Mouse (Mus musculus): ENCODE data around the gene Sf3b3. TPM values are rescaled to one million over a fixed set of nuclear protein-coding genes. Genes with fewer than 3 reads are reported as not detected.

The Sf3b3 gene
- polyA plus RNA-seq, 1 experiment from 2014 or later = 75.4 TPM

- 37% methylated on average over 2 of the region's 3 CpGs for WGBS (ENCODE audit: insufficient replicate concordance)
- Histone ChIP-seq H3K9me3 (replicated peaks) (no peaks in the 10 kb centered on the region), H3K27me3 (no peaks in the 10 kb centered on the region), H3K4me3 (replicated peaks) (no peak overlapping the region), H3K27ac (no peak overlapping the region), H3K36me3 (peaks cover 11% of the 10 kb centered on the region), H3K9ac (no peak overlapping the region), H3K4me1 (replicated peaks) (peaks cover 4% of the 10 kb centered on the region; the same call in 1 of the 2 replicates), H3K4me2 (no peak overlapping the region)
- DNase-seq (no peak), ATAC-seq (ENCODE audit: low read depth) (no peak)
Measured at GRCm38 (mm10) chr8:110804825-110805514, 41.6 kb downstream of the Sf3b3 start.

- Histone ChIP-seq H3K4me3 (replicated peaks) (no peak overlapping the region), H3K4me2 (no peak overlapping the region), H3K9me3 (replicated peaks) (no peaks in the 10 kb centered on the region), H3K36me3 (no peaks in the 10 kb centered on the region), H3K9ac (no peak overlapping the region), H3K4me1 (replicated peaks) (peaks cover 4% of the 10 kb centered on the region; the same call in 1 of the 2 replicates), H3K27me3 (no peaks in the 10 kb centered on the region), H3K27ac (no peak overlapping the region)
- 79% methylated on average over 9 of the region's 9 CpGs for WGBS (ENCODE audit: insufficient replicate concordance)
- ATAC-seq (ENCODE audit: low read depth) (no peak), DNase-seq (no peak)
Measured at GRCm38 (mm10) chr8:110803856-110804255, 42.7 kb downstream of the Sf3b3 start.

DNA sequence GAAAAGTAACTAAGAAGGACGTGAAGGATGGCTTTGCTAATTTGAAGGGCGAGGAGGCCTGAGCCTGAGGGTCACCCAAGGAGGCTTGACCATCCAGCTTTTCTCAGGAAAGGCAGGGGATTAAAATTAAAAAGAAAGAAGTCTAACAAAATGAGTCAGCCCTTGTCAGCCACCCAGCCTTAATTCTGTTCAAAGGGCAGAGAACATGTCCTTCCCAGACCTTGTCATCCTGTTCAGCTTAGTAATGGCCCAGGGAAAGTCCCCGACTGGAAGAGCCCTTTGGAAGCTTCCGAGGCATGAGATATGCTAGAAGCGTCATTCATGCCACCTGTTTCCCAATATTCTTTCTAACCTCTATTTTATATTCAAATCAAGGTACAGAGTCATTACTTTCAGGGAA, 43.6 kb downstream of the Sf3b3 start:
- Histone ChIP-seq H3K4me2 (no peak overlapping the region), H3K27me3 (no peaks in the 10 kb centered on the region), H3K4me3 (replicated peaks) (no peak overlapping the region), H3K9me3 (replicated peaks) (no peaks in the 10 kb centered on the region), H3K27ac (no peak overlapping the region), H3K4me1 (replicated peaks) (no peaks in the 10 kb centered on the region), H3K36me3 (no peaks in the 10 kb centered on the region), H3K9ac (no peak overlapping the region)
- DNase-seq (no peak), ATAC-seq (ENCODE audit: low read depth) (no peak)
- WGBS (ENCODE audit: insufficient replicate concordance) = 70% methylated on average over 5 of the region's 5 CpGs

GRCm38 (mm10) chr8:110797086-110797485, 49.5 kb downstream of the Sf3b3 start:
- Histone ChIP-seq H3K27me3 (0 out of 2 replicates have a peak, but pooled peaks cover 3% of the 10 kb centered on the region), H3K4me3 (replicated peaks) (no peak overlapping the region), H3K27ac (no peak overlapping the region), H3K4me2 (no peak overlapping the region), H3K9me3 (replicated peaks) (0 out of 2 replicates have a peak, but pooled peaks cover 3% of the 10 kb centered on the region), H3K4me1 (replicated peaks) (no peaks in the 10 kb centered on the region), H3K36me3 (no peaks in the 10 kb centered on the region), H3K9ac (no peak overlapping the region)
- ATAC-seq (ENCODE audit: low read depth) (no peak), DNase-seq (no peak)
- WGBS (ENCODE audit: insufficient replicate concordance) = 81% methylated on average over 8 of the region's 8 CpGs

- Histone ChIP-seq H3K27me3 (peaks cover 7% of the 10 kb centered on the region; the same call in 1 of the 2 replicates), H3K9me3 (replicated peaks) (0 out of 2 replicates have a peak, but pooled peaks cover 3% of the 10 kb centered on the region), H3K4me2 (no peak overlapping the region), H3K9ac (no peak overlapping the region), H3K27ac (no peak overlapping the region), H3K4me3 (replicated peaks) (no peak overlapping the region), H3K36me3 (no peaks in the 10 kb centered on the region), H3K4me1 (replicated peaks) (no peaks in the 10 kb centered on the region)
- DNase-seq (no peak), ATAC-seq (ENCODE audit: low read depth) (no peak)
- 66% methylated on average over 7 of the region's 7 CpGs for WGBS (ENCODE audit: insufficient replicate concordance)
Measured at GRCm38 (mm10) chr8:110794363-110794965, 52.1 kb downstream of the Sf3b3 start.

DNA sequence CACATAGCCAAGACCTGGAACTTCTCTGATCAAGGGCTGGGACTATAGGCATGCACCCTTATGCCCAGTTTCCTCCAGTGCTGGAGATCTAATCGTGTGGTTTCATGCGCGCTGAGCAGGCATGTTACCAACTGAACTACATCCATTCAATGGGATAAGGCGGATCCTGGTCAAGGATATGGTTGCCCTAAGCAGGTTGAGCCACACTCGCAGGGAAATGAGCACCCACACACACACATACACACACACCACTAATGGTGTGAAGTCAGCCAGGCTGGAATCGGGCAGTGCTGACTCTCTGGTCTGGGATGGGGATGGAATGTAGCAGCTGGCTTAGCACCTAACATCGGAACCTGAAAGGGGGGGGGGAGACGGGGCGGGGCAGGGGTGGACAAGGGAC, 52.7 kb downstream of the Sf3b3 start:
- 81% methylated on average over 9 of the region's 9 CpGs for WGBS (ENCODE audit: insufficient replicate concordance)
- no peak overlapping the region for H3K9ac ChIP-seq
- H3K36me3 ChIP-seq = no peaks in the 10 kb centered on the region
- 0 out of 2 replicates have a peak, but pooled peaks cover 3% of the 10 kb centered on the region for H3K9me3 ChIP-seq (replicated peaks)
- H3K4me2 ChIP-seq = no peak overlapping the region
- H3K27ac ChIP-seq = no peak overlapping the region
- H3K27me3 ChIP-seq = peaks cover 7% of the 10 kb centered on the region; the same call in 1 of the 2 replicates
- no peak for DNase-seq
- no peak overlapping the region for H3K4me3 ChIP-seq (replicated peaks)
- ATAC-seq (ENCODE audit: low read depth) = no peak
- H3K4me1 ChIP-seq (replicated peaks) = no peaks in the 10 kb centered on the region

DNA sequence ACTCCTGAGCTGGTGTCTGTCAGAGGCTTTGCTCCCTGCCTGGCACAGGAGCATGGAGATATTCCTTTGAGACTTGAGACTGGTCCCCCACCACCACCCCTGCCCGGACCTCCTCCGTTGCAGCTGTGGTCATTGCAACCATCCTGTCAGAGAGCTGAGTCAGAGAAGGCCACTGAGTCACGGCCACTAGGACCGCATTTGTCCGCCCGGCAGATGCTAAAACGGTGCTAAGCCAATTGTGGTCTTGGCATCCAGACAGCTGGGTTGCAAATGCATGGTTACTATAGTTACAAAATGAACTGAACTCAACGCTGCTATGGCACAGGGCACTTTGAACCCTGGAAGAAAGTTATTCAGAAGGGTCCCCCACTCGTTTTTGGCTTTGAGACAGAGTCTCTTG, 53.1 kb downstream of the Sf3b3 start:
- no peak for ATAC-seq (ENCODE audit: low read depth)
- no peak for DNase-seq

DNA sequence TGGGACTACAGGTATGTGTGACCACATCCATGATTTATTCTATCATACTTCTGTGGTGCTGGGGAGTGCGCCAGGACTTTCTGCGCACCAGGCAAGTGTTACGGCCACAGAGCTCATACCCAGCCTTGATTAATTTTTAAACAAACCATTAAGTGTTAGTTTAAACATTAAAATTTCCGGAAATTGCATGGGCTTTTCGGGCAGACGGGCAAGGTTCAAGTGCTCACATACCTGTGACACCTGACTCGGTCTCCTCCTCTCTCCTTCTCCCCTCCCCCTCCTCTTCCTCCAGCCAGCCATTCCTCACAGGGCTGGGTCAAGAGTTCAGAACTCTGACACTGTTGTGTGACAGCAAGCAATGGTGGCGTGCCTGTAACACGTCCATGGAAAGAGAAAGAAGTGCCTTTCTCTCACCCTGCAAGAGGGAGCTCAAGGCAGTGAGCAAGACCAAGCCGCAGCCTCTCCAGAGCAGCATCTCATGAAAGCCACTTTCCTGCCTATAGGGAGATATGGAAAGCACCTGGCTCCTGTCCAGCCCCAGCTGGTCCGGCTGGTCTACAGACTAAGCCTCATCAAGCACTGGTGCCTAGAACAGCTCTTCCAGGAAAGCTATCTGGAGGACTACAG, 53.9 kb downstream of the Sf3b3 start:
- Histone ChIP-seq H3K27ac (no peak overlapping the region), H3K27me3 (peaks cover 7% of the 10 kb centered on the region; the same call in 1 of the 2 replicates), H3K4me1 (replicated peaks) (no peaks in the 10 kb centered on the region), H3K4me2 (no peak overlapping the region), H3K9ac (no peak overlapping the region), H3K36me3 (no peaks in the 10 kb centered on the region), H3K4me3 (replicated peaks) (no peak overlapping the region), H3K9me3 (replicated peaks) (0 out of 2 replicates have a peak, but pooled peaks cover 3% of the 10 kb centered on the region)
- 61% methylated on average over 11 of the region's 11 CpGs for WGBS (ENCODE audit: insufficient replicate concordance)
- ATAC-seq (ENCODE audit: low read depth) = no peak
- DNase-seq = no peak

More for the DNA sequence above, 53.1 kb downstream of the Sf3b3 start:
- Histone ChIP-seq H3K9ac (no peak overlapping the region), H3K27me3 (peaks cover 7% of the 10 kb centered on the region; the same call in 1 of the 2 replicates), H3K36me3 (no peaks in the 10 kb centered on the region), H3K4me3 (replicated peaks) (no peak overlapping the region), H3K4me2 (no peak overlapping the region), H3K27ac (no peak overlapping the region), H3K4me1 (replicated peaks) (no peaks in the 10 kb centered on the region), H3K9me3 (replicated peaks) (0 out of 2 replicates have a peak, but pooled peaks cover 3% of the 10 kb centered on the region)
- WGBS (ENCODE audit: insufficient replicate concordance) = 62% methylated on average over 9 of the region's 9 CpGs

- ATAC-seq (ENCODE audit: low read depth) (no peak), DNase-seq (no peak)
- Histone ChIP-seq H3K4me2 (no peak overlapping the region), H3K27ac (no peak overlapping the region), H3K36me3 (no peaks in the 10 kb centered on the region), H3K4me1 (replicated peaks) (peaks cover 4% of the 10 kb centered on the region), H3K4me3 (replicated peaks) (no peak overlapping the region), H3K9ac (no peak overlapping the region), H3K9me3 (replicated peaks) (0 out of 2 replicates have a peak, but pooled peaks cover 3% of the 10 kb centered on the region), H3K27me3 (peaks cover 7% of the 10 kb centered on the region; the same call in 1 of the 2 replicates)
- 62% methylated on average over 10 of the region's 10 CpGs for WGBS (ENCODE audit: insufficient replicate concordance)
Measured at GRCm38 (mm10) chr8:110791164-110791563, 55.4 kb downstream of the Sf3b3 start.

DNA sequence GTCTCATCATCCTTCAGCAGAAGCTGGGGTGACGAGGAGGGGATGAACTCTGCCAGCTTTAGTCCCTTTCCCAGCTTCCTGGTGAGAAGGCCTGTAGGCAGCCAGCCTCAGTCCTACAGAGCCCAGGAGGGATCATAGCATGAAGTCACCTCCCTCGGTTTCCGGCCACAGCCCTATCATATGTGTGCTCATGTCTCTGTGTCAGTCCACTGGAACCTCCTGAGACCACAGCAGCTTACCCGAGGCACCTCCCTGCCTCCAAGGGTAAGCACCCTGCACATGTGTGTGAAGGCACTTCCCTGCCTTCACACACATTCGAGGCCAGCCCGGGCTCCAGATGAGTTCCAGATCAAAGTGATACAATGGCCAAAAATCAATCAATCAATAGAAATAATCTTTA, 56.3 kb downstream of the Sf3b3 start:
- H3K9ac ChIP-seq = no peak overlapping the region
- no peaks in the 10 kb centered on the region for H3K36me3 ChIP-seq
- H3K4me1 ChIP-seq (replicated peaks) = peaks cover 6% of the 10 kb centered on the region
- H3K4me3 ChIP-seq (replicated peaks) = no peak overlapping the region
- no peaks in the 10 kb centered on the region for H3K9me3 ChIP-seq (replicated peaks)
- DNase-seq (no peak), ATAC-seq (ENCODE audit: low read depth) (no peak)
- no peak overlapping the region for H3K4me2 ChIP-seq
- WGBS (ENCODE audit: insufficient replicate concordance) = 27% methylated on average over 6 of the region's 6 CpGs
- no peak overlapping the region for H3K27ac ChIP-seq
- peaks cover 7% of the 10 kb centered on the region; the same call in 1 of the 2 replicates for H3K27me3 ChIP-seq

GRCm38 (mm10) chr8:110789571-110789970, 57.0 kb downstream of the Sf3b3 start:
- 49% methylated on average over 12 of the region's 12 CpGs for WGBS (ENCODE audit: insufficient replicate concordance)

More at GRCm38 (mm10) chr8:110789571-110789970, 57.0 kb downstream of the Sf3b3 start:
- H3K27me3 ChIP-seq = peaks cover 7% of the 10 kb centered on the region; the same call in 1 of the 2 replicates
- DNase-seq (no peak), ATAC-seq (ENCODE audit: low read depth) (no peak)
- H3K9ac ChIP-seq = no peak overlapping the region
- no peak overlapping the region for H3K4me2 ChIP-seq
- H3K9me3 ChIP-seq (replicated peaks) = no peaks in the 10 kb centered on the region
- H3K4me1 ChIP-seq (replicated peaks) = peaks cover 6% of the 10 kb centered on the region
- no peaks in the 10 kb centered on the region for H3K36me3 ChIP-seq
- no peak overlapping the region for H3K4me3 ChIP-seq (replicated peaks)
- no peak overlapping the region for H3K27ac ChIP-seq

Data from liver, embryonic 13.5 days (tissue).